Comparison of ENCODE assay signal across 9 mouse cellular contexts in genomic region chr10:52021736-52022394, GRCm38 (mm10). TPM values are rescaled to one million over a fixed set of nuclear protein-coding genes. Genes with fewer than 3 reads are reported as not detected.
DNase-seq lines count a peak whose midpoint lies in the region; ATAC-seq lines count a peak whose summit lies in the region.
"Had no signal": no experiment of that assay in that cellular context is flagged by ENCODE, and none has a peak within 500 bp of the region (broad histone marks: within the 10 kb centered on the region; RNA-seq: fewer than 3 reads in every experiment).

No protein-coding gene starts in this region.

- peak overlapping the region; percentile 58 for H3K4me3 ChIP-seq in heart, embryonic 13.5 days
- H3K4me3 ChIP-seq in hindbrain, embryonic 16.5 days (ENCODE audit: low read length): peak overlapping the region; percentile 54
- peak overlapping the region; percentile 50 for H3K4me3 ChIP-seq in midbrain, embryonic 16.5 days (ENCODE audit: low read depth, low read length)

- peaks cover 87% of the 10 kb centered on the region for H3K27me3 ChIP-seq in heart, embryonic 13.5 days (replicated peaks)
- peaks cover 54% of the 10 kb centered on the region for H3K27me3 ChIP-seq in hindbrain, embryonic 16.5 days (replicated peaks; ENCODE audit: control insufficient read depth, insufficient read depth, low read length)
- peaks cover 52% of the 10 kb centered on the region for H3K27me3 ChIP-seq in midbrain, embryonic 16.5 days (ENCODE audit: control insufficient read depth, insufficient read depth, low read depth, low read length)

- intact Hi-C loops in heart, postnatal 36 days (cut with DNase I): no loop called here

- H3K4me1 ChIP-seq in heart, embryonic 13.5 days: peaks cover 14% of the 10 kb centered on the region
- H3K4me1 ChIP-seq in hindbrain, embryonic 16.5 days (ENCODE audit: control insufficient read depth, insufficient read depth, low read depth, low read length): peaks cover 13% of the 10 kb centered on the region
- peaks cover 16% of the 10 kb centered on the region for H3K4me1 ChIP-seq in midbrain, embryonic 16.5 days (ENCODE audit: control insufficient read depth, insufficient read depth, low read length)

- 1% methylated on average over 13 of the region's 15 CpGs for WGBS in heart, embryonic 13.5 days
- under 1% methylated on average over 14 of the region's 15 CpGs for WGBS in hindbrain, embryonic 16.5 days
- under 1% methylated on average over 15 of the region's 15 CpGs for WGBS in midbrain, embryonic 16.5 days

- peak overlapping the region; percentile 93 for H3K4me2 ChIP-seq in heart, embryonic 13.5 days
- H3K4me2 ChIP-seq in hindbrain, embryonic 16.5 days (ENCODE audit: low read length): peak overlapping the region; percentile 99
- peak overlapping the region; percentile 93 for H3K4me2 ChIP-seq in midbrain, embryonic 16.5 days (ENCODE audit: low read length)

- no peak overlapping the region for H3K27ac ChIP-seq in heart, embryonic 13.5 days (replicated peaks)
- no peak overlapping the region for H3K27ac ChIP-seq in hindbrain, embryonic 16.5 days (ENCODE audit: low read depth, low read length)
- no peak overlapping the region for H3K27ac ChIP-seq in midbrain, embryonic 16.5 days (ENCODE audit: low read length)

- no peaks in the 10 kb centered on the region for H3K36me3 ChIP-seq in heart, embryonic 13.5 days
- no peaks in the 10 kb centered on the region for H3K36me3 ChIP-seq in hindbrain, embryonic 16.5 days (ENCODE audit: control insufficient read depth, insufficient read depth, low read length)
- H3K36me3 ChIP-seq in midbrain, embryonic 16.5 days (ENCODE audit: control insufficient read depth, insufficient read depth, low read length): no peaks in the 10 kb centered on the region

- H3K9ac ChIP-seq in heart, embryonic 13.5 days: peak overlapping the region; percentile 33; the same call in 1 of the 2 replicates
- H3K9ac ChIP-seq in hindbrain, embryonic 16.5 days (ENCODE audit: low read depth, low read length): no peak overlapping the region; the same call in 1 of the 2 replicates
- no peak overlapping the region for H3K9ac ChIP-seq in midbrain, embryonic 16.5 days (ENCODE audit: low read depth, low read length)

- DNase-seq in heart, postnatal 36 days: no peak
- DNase-seq in embryo, embryonic 11 days: peak; percentile 14
- DNase-seq in layer of hippocampus, postnatal 14 days (ENCODE audit: low spot score in 2 of 2): no peak
- no peak for DNase-seq in spleen, adult 12 weeks (ENCODE audit: low spot score)

- ATAC-seq in heart, embryonic 13.5 days (ENCODE audit: extremely low read depth, insufficient number of reproducible peaks, low FRiP score, low TSS enrichment): no peak
- ATAC-seq in hindbrain, embryonic 16.5 days: peak; percentile 61
- peak; percentile 65 for ATAC-seq in midbrain, embryonic 16.5 days
- no peak for ATAC-seq in erythroid progenitor cell, adult 5-6 weeks (replicated peaks; ENCODE audit: low FRiP score, poor library complexity, severe bottlenecking)

- no peaks in the 10 kb centered on the region for H3K9me3 ChIP-seq in heart, embryonic 13.5 days
- H3K9me3 ChIP-seq in hindbrain, embryonic 16.5 days (ENCODE audit: control insufficient read depth, low read length): no peaks in the 10 kb centered on the region
- no peaks in the 10 kb centered on the region for H3K9me3 ChIP-seq in midbrain, embryonic 16.5 days (replicated peaks; ENCODE audit: control insufficient read depth, low read length, poor library complexity, severe bottlenecking)

RNA-seq across cellular contexts. Expression of gene Vgll2, which starts 0.4 kb away (rescaled TPM):
- 0.28 and 0.32 TPM in 2 replicates for polyA plus RNA-seq in heart, embryonic 13.5 days (2015; fragmentation: Nextera tagmentation; extraction: Ambion mirVana)
- total RNA-seq in heart, postnatal 36 days (2021): not detected
- 0.15 and 1.3 TPM in 2 replicates for polyA plus RNA-seq in hindbrain, embryonic 16.5 days (2015; fragmentation: Nextera tagmentation; extraction: Ambion mirVana)
- polyA plus RNA-seq in midbrain, embryonic 16.5 days (2015; fragmentation: Nextera tagmentation; extraction: Ambion mirVana): 0.60 and 2.9 TPM in 2 replicates
- total RNA-seq in layer of hippocampus, postnatal 14 days (2021): not detected
- not detected in 2 replicates for total RNA-seq in erythroid progenitor cell, adult 5-6 weeks (2015; ENCODE audit: low replicate concordance)
- not detected in 2 replicates for total RNA-seq in erythroid progenitor cell, adult 5-6 weeks (2017; ENCODE audit: low replicate concordance)
- total RNA-seq: left cerebral cortex, postnatal 14 days had no signal

Comparison
In these comparisons a context has a peak if more than half of its experiments do, and no peak if none do; other contexts are left out.
1. ATAC-seq: peak in hindbrain, embryonic 16.5 days (single experiment) and midbrain, embryonic 16.5 days (single experiment); none in heart, embryonic 13.5 days (single experiment) and erythroid progenitor cell, adult 5-6 weeks (single experiment).
2. Peak in every context shown above with its lines, with median percentiles within 50 percentile points of each other: H3K4me2 ChIP-seq and H3K4me3 ChIP-seq.